Mouse (Mus musculus) adrenal gland, adult 8-10 months (tissue): ENCODE results near the gene Btg3. TPM values are rescaled to one million over a fixed set of nuclear protein-coding genes. Genes with fewer than 3 reads are reported as not detected.
"Not testable (repeated sequence)": the region's sequence is repeated elsewhere in the genome, so short reads cannot be mapped to it uniquely, and the experiment has no call there.

Experiments used
- DNase-seq: peaks from one replicate; pipeline ENCODE4 v3.0.0; 2022
- total RNA-seq, 4 experiments: library from RNA; stranded (reverse); gene quantifications; 2 replicates each; pipeline ENCODE4 v1.2.4; 2022

Gene Btg3
- total RNA-seq, result 10 to 100 TPM; 18.3 to 41.4 (median 24.1) TPM

GRCm38 (mm10) chr16:78376745-78377570 is at the start of gene Btg3:
Gene Btg3, minus strand, starts transcription at chr16:78377192.
- peak; percentile 82 for DNase-seq

- no peak for DNase-seq
Observed at GRCm38 (mm10) chr16:78417733-78418132, 40.7 kb upstream of the Btg3 start.

GRCm38 (mm10) chr16:78416500-78416899 is 39.5 kb upstream of the Btg3 start:
- no peak for DNase-seq

GRCm38 (mm10) chr16:78409991-78410390 is 33.0 kb upstream of the Btg3 start:
- DNase-seq, result no peak

GRCm38 (mm10) chr16:78407855-78408254 is 30.9 kb upstream of the Btg3 start:
- DNase-seq, result no peak

- DNase-seq, result no peak
Observed at GRCm38 (mm10) chr16:78406657-78407056, 29.7 kb upstream of the Btg3 start.

GRCm38 (mm10) chr16:78402316-78402715 is 25.3 kb upstream of the Btg3 start:
- DNase-seq, result no peak

GRCm38 (mm10) chr16:78399423-78399822 is 22.4 kb upstream of the Btg3 start:
- DNase-seq, result no peak

- no peak for DNase-seq
Observed at GRCm38 (mm10) chr16:78398734-78399133, 21.7 kb upstream of the Btg3 start.

GRCm38 (mm10) chr16:78391354-78391753 is 14.4 kb upstream of the Btg3 start:
- DNase-seq, result no peak

GRCm38 (mm10) chr16:78389986-78390385 is 13.0 kb upstream of the Btg3 start:
- DNase-seq, result no peak

GRCm38 (mm10) chr16:78389122-78389521 is 12.1 kb upstream of the Btg3 start:
- DNase-seq, result no peak

- DNase-seq, result no peak
Observed at GRCm38 (mm10) chr16:78378493-78378892, 1.5 kb upstream of the Btg3 start.

GRCm38 (mm10) chr16:78375821-78376691 is 936 bp downstream of the Btg3 start:
- peak; percentile 54 for DNase-seq

- no peak for DNase-seq
Observed at GRCm38 (mm10) chr16:78375222-78375621, 1.8 kb downstream of the Btg3 start.

- DNase-seq, result no peak
Observed at GRCm38 (mm10) chr16:78373743-78374142, 3.2 kb downstream of the Btg3 start.

GRCm38 (mm10) chr16:78372786-78373185 is 4.2 kb downstream of the Btg3 start:
- no peak for DNase-seq

- DNase-seq, result peak; percentile 55
Observed at GRCm38 (mm10) chr16:78371491-78372046, 5.4 kb downstream of the Btg3 start.

- not testable (repeated sequence) for DNase-seq
Observed at GRCm38 (mm10) chr16:78364554-78364953, 12.4 kb downstream of the Btg3 start.

- no peak for DNase-seq
Observed at GRCm38 (mm10) chr16:78361466-78361865, 15.5 kb downstream of the Btg3 start.

- DNase-seq, result no peak
Observed at GRCm38 (mm10) chr16:78357757-78358156, 19.2 kb downstream of the Btg3 start.

GRCm38 (mm10) chr16:78347328-78347926 is 29.6 kb downstream of the Btg3 start:
- no peak for DNase-seq
